Mouse (Mus musculus): ENCODE data around the gene Smarce1. TPM values are rescaled to one million over a fixed set of nuclear protein-coding genes. Genes with fewer than 3 reads are reported as not detected.
A peak's percentile ranks its signal among the peaks of the same experiment; 100 is the strongest.
"Not testable (repeated sequence)": the region's sequence is repeated elsewhere in the genome, so short reads cannot be mapped to it uniquely, and the experiment has no call there.

Smarce1 gene
- polyA plus RNA-seq, 1 experiment from 2014 or later, result 270 TPM

GRCm38 (mm10) chr11:99255316-99255715, 24.5 kb upstream of the Smarce1 start:
- H3K36me3 ChIP-seq (ENCODE audit: control insufficient read depth, insufficient read depth, low read length), result no peaks in the 10 kb centered on the region
- no peak for ATAC-seq
- no peak overlapping the region for H3K4me3 ChIP-seq (ENCODE audit: low read depth, low read length)
- H3K9ac ChIP-seq (ENCODE audit: low read depth, low read length), result no peak overlapping the region
- H3K27ac ChIP-seq (ENCODE audit: low read length), result no peak overlapping the region
- no peaks in the 10 kb centered on the region for H3K27me3 ChIP-seq (ENCODE audit: control insufficient read depth, insufficient read depth, low read depth, low read length)
- H3K4me2 ChIP-seq (ENCODE audit: low read length), result no peak overlapping the region
- no peaks in the 10 kb centered on the region for H3K9me3 ChIP-seq (replicated peaks; ENCODE audit: control insufficient read depth, low read length, poor library complexity, severe bottlenecking)
- no peaks in the 10 kb centered on the region for H3K4me1 ChIP-seq (ENCODE audit: control insufficient read depth, insufficient read depth, low read length)
- 98% methylated on average over 8 of the region's 8 CpGs for WGBS

GRCm38 (mm10) chr11:99253893-99254292, 23.1 kb upstream of the Smarce1 start:
- 55% methylated on average over 2 of the region's 2 CpGs for WGBS
- H3K36me3 ChIP-seq (ENCODE audit: control insufficient read depth, insufficient read depth, low read length), result no peaks in the 10 kb centered on the region
- no peaks in the 10 kb centered on the region for H3K27me3 ChIP-seq (ENCODE audit: control insufficient read depth, insufficient read depth, low read depth, low read length)
- no peaks in the 10 kb centered on the region for H3K4me1 ChIP-seq (ENCODE audit: control insufficient read depth, insufficient read depth, low read length)
- ATAC-seq, result no peak
- no peak overlapping the region for H3K9ac ChIP-seq (ENCODE audit: low read depth, low read length)
- no peaks in the 10 kb centered on the region for H3K9me3 ChIP-seq (replicated peaks; ENCODE audit: control insufficient read depth, low read length, poor library complexity, severe bottlenecking)
- H3K4me2 ChIP-seq (ENCODE audit: low read length), result no peak overlapping the region
- no peak overlapping the region for H3K4me3 ChIP-seq (ENCODE audit: low read depth, low read length)
- H3K27ac ChIP-seq (ENCODE audit: low read length), result no peak overlapping the region

- Histone ChIP-seq H3K36me3 (ENCODE audit: control insufficient read depth, insufficient read depth, low read length) (no peaks in the 10 kb centered on the region), H3K4me2 (ENCODE audit: low read length) (no peak overlapping the region), H3K9ac (ENCODE audit: low read depth, low read length) (no peak overlapping the region), H3K4me3 (ENCODE audit: low read depth, low read length) (no peak overlapping the region), H3K9me3 (replicated peaks; ENCODE audit: control insufficient read depth, low read length, poor library complexity, severe bottlenecking) (no peaks in the 10 kb centered on the region), H3K27ac (ENCODE audit: low read length) (no peak overlapping the region), H3K27me3 (ENCODE audit: control insufficient read depth, insufficient read depth, low read depth, low read length) (no peaks in the 10 kb centered on the region), H3K4me1 (ENCODE audit: control insufficient read depth, insufficient read depth, low read length) (no peaks in the 10 kb centered on the region)
- ATAC-seq, result no peak
- 56% methylated on average over 8 of the region's 8 CpGs for WGBS
Observed at GRCm38 (mm10) chr11:99252671-99253070, 21.9 kb upstream of the Smarce1 start.

- Histone ChIP-seq H3K4me3 (ENCODE audit: low read depth, low read length) (no peak overlapping the region), H3K4me2 (ENCODE audit: low read length) (no peak overlapping the region), H3K9ac (ENCODE audit: low read depth, low read length) (no peak overlapping the region), H3K4me1 (ENCODE audit: control insufficient read depth, insufficient read depth, low read length) (no peaks in the 10 kb centered on the region), H3K27ac (ENCODE audit: low read length) (no peak overlapping the region), H3K9me3 (replicated peaks; ENCODE audit: control insufficient read depth, low read length, poor library complexity, severe bottlenecking) (no peaks in the 10 kb centered on the region), H3K27me3 (ENCODE audit: control insufficient read depth, insufficient read depth, low read depth, low read length) (no peaks in the 10 kb centered on the region), H3K36me3 (ENCODE audit: control insufficient read depth, insufficient read depth, low read length) (no peaks in the 10 kb centered on the region)
- 69% methylated on average over 3 of the region's 3 CpGs for WGBS
- ATAC-seq, result no peak
Observed at GRCm38 (mm10) chr11:99250666-99251065, 19.8 kb upstream of the Smarce1 start.

GRCm38 (mm10) chr11:99250241-99250640, 19.4 kb upstream of the Smarce1 start:
- no peak overlapping the region for H3K9ac ChIP-seq (ENCODE audit: low read depth, low read length)
- no peaks in the 10 kb centered on the region for H3K9me3 ChIP-seq (replicated peaks; ENCODE audit: control insufficient read depth, low read length, poor library complexity, severe bottlenecking)
- H3K36me3 ChIP-seq (ENCODE audit: control insufficient read depth, insufficient read depth, low read length), result no peaks in the 10 kb centered on the region
- no peaks in the 10 kb centered on the region for H3K4me1 ChIP-seq (ENCODE audit: control insufficient read depth, insufficient read depth, low read length)
- H3K4me3 ChIP-seq (ENCODE audit: low read depth, low read length), result no peak overlapping the region
- 61% methylated on average over 5 of the region's 5 CpGs for WGBS
- no peaks in the 10 kb centered on the region for H3K27me3 ChIP-seq (ENCODE audit: control insufficient read depth, insufficient read depth, low read depth, low read length)
- no peak overlapping the region for H3K27ac ChIP-seq (ENCODE audit: low read length)
- H3K4me2 ChIP-seq (ENCODE audit: low read length), result no peak overlapping the region
- ATAC-seq, result no peak

GRCm38 (mm10) chr11:99249115-99249514, 18.3 kb upstream of the Smarce1 start:
- Histone ChIP-seq H3K4me2 (ENCODE audit: low read length) (no peak overlapping the region), H3K36me3 (ENCODE audit: control insufficient read depth, insufficient read depth, low read length) (no peaks in the 10 kb centered on the region), H3K4me1 (ENCODE audit: control insufficient read depth, insufficient read depth, low read length) (no peaks in the 10 kb centered on the region), H3K9me3 (replicated peaks; ENCODE audit: control insufficient read depth, low read length, poor library complexity, severe bottlenecking) (no peaks in the 10 kb centered on the region), H3K9ac (ENCODE audit: low read depth, low read length) (no peak overlapping the region), H3K27me3 (ENCODE audit: control insufficient read depth, insufficient read depth, low read depth, low read length) (no peaks in the 10 kb centered on the region), H3K4me3 (ENCODE audit: low read depth, low read length) (no peak overlapping the region), H3K27ac (ENCODE audit: low read length) (no peak overlapping the region)
- no peak for ATAC-seq
- 68% methylated on average over 4 of the region's 4 CpGs for WGBS

- ATAC-seq, result no peak
- Histone ChIP-seq H3K27me3 (ENCODE audit: control insufficient read depth, insufficient read depth, low read depth, low read length) (no peaks in the 10 kb centered on the region), H3K4me2 (ENCODE audit: low read length) (no peak overlapping the region), H3K4me1 (ENCODE audit: control insufficient read depth, insufficient read depth, low read length) (no peaks in the 10 kb centered on the region), H3K36me3 (ENCODE audit: control insufficient read depth, insufficient read depth, low read length) (no peaks in the 10 kb centered on the region), H3K4me3 (ENCODE audit: low read depth, low read length) (no peak overlapping the region), H3K27ac (ENCODE audit: low read length) (no peak overlapping the region), H3K9me3 (replicated peaks; ENCODE audit: control insufficient read depth, low read length, poor library complexity, severe bottlenecking) (no peaks in the 10 kb centered on the region), H3K9ac (ENCODE audit: low read depth, low read length) (no peak overlapping the region)
- WGBS, result 94% methylated on average over 4 of the region's 4 CpGs
Observed at GRCm38 (mm10) chr11:99247916-99248315, 17.1 kb upstream of the Smarce1 start.

GRCm38 (mm10) chr11:99244519-99244918, 13.7 kb upstream of the Smarce1 start:
- not testable (repeated sequence) for H3K4me2 ChIP-seq (ENCODE audit: low read length); ATAC-seq; H3K4me1 ChIP-seq (ENCODE audit: control insufficient read depth, insufficient read depth, low read length); H3K27me3 ChIP-seq (ENCODE audit: control insufficient read depth, insufficient read depth, low read depth, low read length); H3K9me3 ChIP-seq (replicated peaks; ENCODE audit: control insufficient read depth, low read length, poor library complexity, severe bottlenecking); H3K4me3 ChIP-seq (ENCODE audit: low read depth, low read length); H3K27ac ChIP-seq (ENCODE audit: low read length); H3K9ac ChIP-seq (ENCODE audit: low read depth, low read length); H3K36me3 ChIP-seq (ENCODE audit: control insufficient read depth, insufficient read depth, low read length)
- WGBS, result 41% methylated on average over 3 of the region's 3 CpGs

GRCm38 (mm10) chr11:99243820-99244374, 13.1 kb upstream of the Smarce1 start, which contains the start of gene Krt222:
Krt222 (minus strand) TSS chr11:99244085.
- Histone ChIP-seq H3K4me1 (ENCODE audit: control insufficient read depth, insufficient read depth, low read length) (no peaks in the 10 kb centered on the region), H3K27ac (ENCODE audit: low read length) (peak within 1 kb of the TSS; percentile 73), H3K4me3 (ENCODE audit: low read depth, low read length) (peak within 1 kb of the TSS; percentile 37), H3K9ac (ENCODE audit: low read depth, low read length) (peak within 1 kb of the TSS; percentile 60), H3K27me3 (ENCODE audit: control insufficient read depth, insufficient read depth, low read depth, low read length) (no peaks in the 10 kb centered on the region), H3K36me3 (ENCODE audit: control insufficient read depth, insufficient read depth, low read length) (no peaks in the 10 kb centered on the region), H3K4me2 (ENCODE audit: low read length) (peak within 1 kb of the TSS; percentile 56), H3K9me3 (replicated peaks; ENCODE audit: control insufficient read depth, low read length, poor library complexity, severe bottlenecking) (no peaks in the 10 kb centered on the region)
- no peak; the same call in 1 of the 2 replicates for ATAC-seq
- 5% methylated on average over 17 of the region's 17 CpGs for WGBS
